Mouse (Mus musculus) limb, embryonic 12.5 days (tissue): ENCODE results near the gene H3f3b. TPM values are rescaled to one million over a fixed set of nuclear protein-coding genes. Genes with fewer than 3 reads are reported as not detected.

ENCODE experiments used
- ATAC-seq: fragments of 200-750 bp; cut with Nextera tagmentation; 2 replicates; pipeline ENCODE4 v1.8.0; 2017; ENCODE audit warnings: low read depth, moderate TSS enrichment; ENCODE audit not compliant: insufficient number of reproducible peaks, insufficient read depth, low FRiP score, low TSS enrichment
- H3K27ac ChIP-seq: fragments of 300-500 bp; sonication (generic); 2 replicates; pipeline ENCODE4 v1.5.1; 2016; ENCODE audit warnings: mild to moderate bottlenecking, moderate library complexity
- H3K27me3 ChIP-seq: fragments of 300-500 bp; sonication (generic); 2 replicates; pipeline ENCODE4 v1.6.1; 2016; ENCODE audit warnings: mild to moderate bottlenecking, moderate library complexity
- H3K36me3 ChIP-seq: fragments of 300-500 bp; sonication (generic); 2 replicates; pipeline ENCODE4 v1.6.1; 2016; ENCODE audit warnings: mild to moderate bottlenecking, moderate library complexity
- H3K4me1 ChIP-seq: fragments of 300-500 bp; sonication (generic); replicated peaks from 2 replicates; pipeline ENCODE4 v1.6.1; 2016
- H3K4me2 ChIP-seq: fragments of 300-500 bp; sonication (generic); 2 replicates; pipeline ENCODE4 v1.6.1; 2016; ENCODE audit warnings: mild to moderate bottlenecking, moderate library complexity
- H3K4me3 ChIP-seq: fragments of 300-500 bp; sonication (generic); replicated peaks from 2 replicates; pipeline ENCODE4 v1.5.1; 2016; ENCODE audit warnings: mild to moderate bottlenecking
- H3K9ac ChIP-seq: fragments of 300-500 bp; sonication (generic); replicated peaks from 2 replicates; pipeline ENCODE4 v1.6.1; 2016; ENCODE audit warnings: mild to moderate bottlenecking, moderate library complexity
- H3K9me3 ChIP-seq: fragments of 300-500 bp; sonication (generic); 2 replicates; pipeline ENCODE4 v1.6.1; 2016; ENCODE audit warnings: mild to moderate bottlenecking, moderate library complexity
- WGBS: fragments of 180-500 bp; shearing (Covaris S2); methylation state at CpG from one replicate; pipeline ENCODE4 v1.1.7; 2016; 5-methylcytosine and 5-hydroxymethylcytosine counted together
- polyA plus RNA-seq: library from polyadenylated mRNA; unstranded; fragments of >200 nt; fragmentation: Nextera tagmentation; extraction: Ambion mirVana; gene quantifications from 2 replicates; pipeline ENCODE4 v1.2.1, GENCODE M21; 2016

The H3f3b gene
- polyA plus RNA-seq, 1 experiment from 2014 or later: 2,474 TPM

DNA sequence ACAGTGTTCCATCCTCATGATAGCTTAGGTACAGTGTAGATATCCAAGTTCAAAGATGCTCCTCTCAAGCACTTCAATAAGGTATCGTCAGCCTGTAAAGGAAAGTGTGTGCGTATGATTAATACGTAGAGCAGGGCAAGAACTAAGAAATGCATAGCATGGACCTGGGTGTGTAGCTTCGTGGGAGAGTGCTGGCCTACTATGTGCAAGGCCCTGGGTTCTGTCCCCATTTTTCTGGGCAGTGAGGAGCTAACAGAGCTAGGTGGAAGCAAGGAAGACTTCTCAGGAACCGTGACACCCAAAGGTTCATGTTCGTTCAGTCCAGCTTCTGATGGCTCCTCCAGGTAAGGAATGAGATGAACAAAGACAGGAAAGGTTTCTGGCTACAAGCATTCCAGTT, 17.4 kb upstream of the H3f3b start:
- no peaks in the 10 kb centered on the region for H3K4me1 ChIP-seq
- no peak for ATAC-seq
- no peak overlapping the region for H3K9ac ChIP-seq
- no peak overlapping the region for H3K27ac ChIP-seq
- peaks cover 81% of the 10 kb centered on the region for H3K36me3 ChIP-seq
- peaks cover 10% of the 10 kb centered on the region; the same call in 1 of the 2 replicates for H3K9me3 ChIP-seq
- no peaks in the 10 kb centered on the region for H3K27me3 ChIP-seq
- no peak overlapping the region for H3K4me3 ChIP-seq
- H3K4me2 ChIP-seq: no peak overlapping the region
- 91% methylated on average over 6 of the region's 6 CpGs for WGBS

GRCm38 (mm10) chr11:116043286-116043685, 15.5 kb upstream of the H3f3b start:
- ATAC-seq: no peak
- no peak overlapping the region for H3K27ac ChIP-seq
- H3K36me3 ChIP-seq: peaks cover 79% of the 10 kb centered on the region
- WGBS: 100% methylated on average over 1 of the region's 1 CpGs
- no peaks in the 10 kb centered on the region for H3K4me1 ChIP-seq
- H3K4me3 ChIP-seq: no peak overlapping the region
- no peak overlapping the region for H3K9ac ChIP-seq
- no peaks in the 10 kb centered on the region for H3K9me3 ChIP-seq
- H3K27me3 ChIP-seq: no peaks in the 10 kb centered on the region
- no peak overlapping the region for H3K4me2 ChIP-seq

- ATAC-seq: no peak
- 60% methylated on average over 5 of the region's 5 CpGs for WGBS
- Histone ChIP-seq H3K27me3 (no peaks in the 10 kb centered on the region), H3K4me2 (no peak overlapping the region), H3K9ac (no peak overlapping the region), H3K36me3 (peaks cover 75% of the 10 kb centered on the region), H3K27ac (no peak overlapping the region), H3K4me3 (no peak overlapping the region), H3K9me3 (no peaks in the 10 kb centered on the region), H3K4me1 (no peaks in the 10 kb centered on the region)
Measured at GRCm38 (mm10) chr11:116042372-116043138, 14.8 kb upstream of the H3f3b start.

DNA sequence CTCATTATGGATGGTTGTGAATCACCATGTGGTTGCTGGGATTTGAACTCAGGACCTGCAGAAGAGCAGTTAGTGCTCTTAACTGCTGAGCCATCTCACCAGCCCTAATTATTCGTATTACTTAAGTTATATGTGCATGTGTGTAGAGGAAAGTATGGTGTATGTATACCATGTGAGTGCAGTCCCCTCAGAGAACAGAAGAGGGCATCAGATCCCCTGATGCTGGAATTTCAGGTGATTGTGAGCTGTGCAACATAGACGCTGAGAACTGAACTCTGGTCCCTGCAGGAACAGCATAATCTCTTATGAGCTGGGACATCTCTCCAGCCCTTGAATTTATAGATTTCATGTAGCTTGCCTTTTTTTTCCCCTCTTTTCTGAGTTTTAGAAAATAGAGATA, 14.1 kb upstream of the H3f3b start:
- ATAC-seq: no peak
- Histone ChIP-seq H3K4me1 (no peaks in the 10 kb centered on the region), H3K27ac (no peak overlapping the region), H3K9ac (no peak overlapping the region), H3K27me3 (no peaks in the 10 kb centered on the region), H3K4me2 (no peak overlapping the region), H3K9me3 (no peaks in the 10 kb centered on the region), H3K4me3 (no peak overlapping the region), H3K36me3 (peaks cover 68% of the 10 kb centered on the region)
- WGBS: 94% methylated on average over 2 of the region's 2 CpGs

DNA sequence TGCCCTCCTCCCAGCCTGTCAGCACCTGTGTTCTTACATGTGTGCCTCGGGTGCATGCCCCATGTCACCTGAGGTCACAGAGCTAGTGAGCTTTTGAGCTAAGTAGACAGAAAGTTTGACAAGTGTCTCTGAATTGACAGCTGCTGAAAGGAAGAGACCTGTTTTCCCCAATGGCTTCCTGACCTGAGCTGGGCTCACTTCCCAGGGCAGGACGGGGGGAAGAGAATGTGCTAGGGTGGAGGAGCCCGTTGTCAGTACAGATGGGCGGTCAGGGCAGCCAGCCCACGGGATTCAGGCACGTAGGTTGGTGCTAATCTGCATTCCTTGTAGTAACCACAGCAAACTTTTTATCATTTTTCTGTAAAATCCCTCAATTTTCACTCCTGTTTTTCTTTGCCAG, 12.8 kb upstream of the H3f3b start:
- no peak overlapping the region for H3K9ac ChIP-seq
- H3K4me1 ChIP-seq: no peaks in the 10 kb centered on the region
- no peak overlapping the region for H3K27ac ChIP-seq
- H3K36me3 ChIP-seq: peaks cover 56% of the 10 kb centered on the region
- H3K27me3 ChIP-seq: no peaks in the 10 kb centered on the region
- WGBS: 92% methylated on average over 6 of the region's 6 CpGs
- H3K4me2 ChIP-seq: no peak overlapping the region
- H3K4me3 ChIP-seq: no peak overlapping the region
- H3K9me3 ChIP-seq: no peaks in the 10 kb centered on the region
- ATAC-seq: no peak

DNA sequence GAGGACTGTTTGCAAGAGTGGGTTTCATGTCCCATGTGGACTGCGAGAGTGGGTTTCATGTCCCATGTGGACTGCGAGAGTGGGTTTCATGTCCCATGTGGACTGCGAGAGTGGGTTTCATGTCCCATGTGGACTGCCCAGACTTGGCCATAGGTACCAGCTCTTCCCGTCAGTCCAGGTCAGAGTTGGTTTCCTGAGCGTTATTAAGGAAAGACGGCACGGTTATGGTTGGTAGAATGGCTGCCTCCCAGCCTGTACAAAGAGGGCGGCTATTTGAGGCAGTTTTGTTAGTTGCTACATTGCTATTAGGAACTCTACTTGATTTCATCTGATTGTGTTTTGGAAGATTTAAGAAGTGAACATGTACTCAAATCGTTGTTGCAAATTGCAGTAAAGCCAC, 10.1 kb upstream of the H3f3b start:
- 95% methylated on average over 9 of the region's 9 CpGs for WGBS
- Histone ChIP-seq H3K27ac (no peak overlapping the region), H3K27me3 (no peaks in the 10 kb centered on the region), H3K9me3 (no peaks in the 10 kb centered on the region), H3K9ac (no peak overlapping the region), H3K36me3 (peaks cover 57% of the 10 kb centered on the region), H3K4me2 (no peak overlapping the region), H3K4me3 (no peak overlapping the region), H3K4me1 (peaks cover 3% of the 10 kb centered on the region; the same call in 1 of the 2 replicates)
- no peak for ATAC-seq

DNA sequence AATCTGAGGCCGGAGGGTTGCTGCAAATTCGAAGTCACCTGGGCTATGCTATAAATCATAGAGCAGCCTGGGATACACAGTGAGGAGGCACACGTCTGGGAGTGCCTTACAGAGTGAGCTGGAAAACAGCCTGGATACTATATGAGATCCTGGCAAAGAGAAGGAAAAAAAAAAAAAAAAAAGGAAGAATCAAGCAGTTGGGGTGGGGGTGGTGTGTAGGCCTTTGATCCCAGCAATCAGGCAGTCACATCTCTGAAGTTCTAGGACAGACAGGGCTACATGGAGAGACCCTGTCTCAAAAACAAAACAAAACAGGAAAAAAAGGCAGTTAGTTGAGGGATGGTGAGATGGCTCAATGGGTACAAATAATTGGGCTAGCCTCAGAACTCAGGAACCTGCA, 8.9 kb upstream of the H3f3b start:
- H3K4me2 ChIP-seq: no peak overlapping the region
- peaks cover 51% of the 10 kb centered on the region for H3K36me3 ChIP-seq
- no peak for ATAC-seq
- whole genome bisulfite sequencing: 67% methylated on average over 3 of the region's 3 CpGs
- no peaks in the 10 kb centered on the region for H3K9me3 ChIP-seq
- no peak overlapping the region for H3K27ac ChIP-seq
- peaks cover 9% of the 10 kb centered on the region for H3K4me1 ChIP-seq
- no peak overlapping the region for H3K9ac ChIP-seq
- H3K27me3 ChIP-seq: no peaks in the 10 kb centered on the region
- H3K4me3 ChIP-seq: no peak overlapping the region

DNA sequence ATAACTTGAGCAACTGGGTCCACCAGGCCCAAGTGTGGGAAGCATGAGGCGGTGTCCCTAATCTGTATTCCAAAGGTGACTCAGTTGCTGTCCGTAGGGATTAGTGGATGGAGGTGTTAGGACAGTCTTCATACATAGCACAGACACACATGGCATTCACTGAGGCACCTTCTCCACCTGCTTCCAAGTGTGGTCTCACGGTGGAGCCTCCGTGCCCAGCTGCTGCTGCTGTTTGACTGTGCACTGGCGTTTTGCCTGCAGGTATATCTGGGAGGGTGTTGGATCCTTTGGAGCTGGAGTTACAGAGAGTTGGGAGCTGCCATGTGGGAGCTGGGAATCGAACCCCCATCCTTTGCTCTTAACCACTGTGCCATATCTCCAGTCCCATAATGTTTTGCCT, 6.8 kb upstream of the H3f3b start:
- Histone ChIP-seq H3K9ac (no peak overlapping the region), H3K4me2 (no peak overlapping the region), H3K9me3 (no peaks in the 10 kb centered on the region), H3K27ac (no peak overlapping the region), H3K27me3 (no peaks in the 10 kb centered on the region), H3K4me1 (peaks cover 17% of the 10 kb centered on the region), H3K36me3 (peaks cover 38% of the 10 kb centered on the region), H3K4me3 (no peak overlapping the region)
- ATAC-seq: no peak
- 96% methylated on average over 6 of the region's 6 CpGs for WGBS

DNA sequence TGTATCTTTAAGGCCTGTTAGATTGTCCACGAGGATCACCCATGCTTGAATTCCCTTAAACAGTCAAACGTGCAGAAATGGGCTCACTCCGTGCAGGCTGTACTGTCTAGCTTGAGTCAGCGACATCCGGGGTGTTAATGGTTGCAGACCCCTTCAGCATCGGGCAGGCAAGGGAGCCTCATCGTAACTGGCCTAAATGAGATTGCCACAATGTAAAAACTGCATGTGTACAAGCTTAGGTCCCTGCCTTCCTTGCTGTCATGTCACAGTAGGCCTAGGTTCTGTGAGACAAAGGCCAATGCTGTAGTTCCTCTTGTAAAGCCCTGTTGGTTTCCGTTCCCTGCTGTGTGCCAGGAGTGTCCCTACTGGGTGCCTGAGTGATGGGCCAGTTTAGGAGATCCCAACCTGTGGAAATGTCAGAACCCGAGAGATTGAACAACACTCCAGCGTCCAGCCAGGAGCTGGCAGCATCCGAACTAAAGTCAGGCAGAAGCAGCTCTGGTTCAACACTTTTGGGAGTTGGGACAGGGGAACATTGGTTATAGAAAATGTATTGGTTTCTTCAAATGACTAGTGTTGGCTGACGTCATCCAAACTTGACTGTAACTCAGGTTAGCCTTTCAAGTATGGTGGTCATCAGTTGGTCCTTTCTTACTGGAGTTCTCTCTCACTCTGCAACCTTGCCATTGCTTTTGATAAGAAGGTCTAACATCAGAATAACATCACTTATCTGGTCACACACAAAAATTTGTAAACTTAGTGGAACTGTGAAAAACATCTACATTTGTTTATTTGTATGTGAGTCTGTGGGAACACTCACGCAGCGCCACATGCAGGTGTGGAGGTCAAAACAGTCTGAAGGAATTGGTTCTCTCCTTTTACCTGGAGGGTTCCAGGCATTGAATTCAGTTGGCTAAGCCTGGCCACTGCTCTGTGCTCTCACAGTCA, 3.4 kb upstream of the H3f3b start:
- Histone ChIP-seq H3K9ac (peak overlapping the region; percentile 93), H3K9me3 (no peaks in the 10 kb centered on the region), H3K36me3 (0 out of 2 replicates have a peak, but pooled peaks cover 21% of the 10 kb centered on the region), H3K27ac (peak overlapping the region; percentile 100), H3K27me3 (no peaks in the 10 kb centered on the region), H3K4me3 (peak overlapping the region; percentile 72), H3K4me2 (peak overlapping the region; percentile 91), H3K4me1 (peaks cover 17% of the 10 kb centered on the region)
- ATAC-seq: peak; percentile 17; the same call in 1 of the 2 replicates
- 27% methylated on average over 14 of the region's 14 CpGs for WGBS

DNA sequence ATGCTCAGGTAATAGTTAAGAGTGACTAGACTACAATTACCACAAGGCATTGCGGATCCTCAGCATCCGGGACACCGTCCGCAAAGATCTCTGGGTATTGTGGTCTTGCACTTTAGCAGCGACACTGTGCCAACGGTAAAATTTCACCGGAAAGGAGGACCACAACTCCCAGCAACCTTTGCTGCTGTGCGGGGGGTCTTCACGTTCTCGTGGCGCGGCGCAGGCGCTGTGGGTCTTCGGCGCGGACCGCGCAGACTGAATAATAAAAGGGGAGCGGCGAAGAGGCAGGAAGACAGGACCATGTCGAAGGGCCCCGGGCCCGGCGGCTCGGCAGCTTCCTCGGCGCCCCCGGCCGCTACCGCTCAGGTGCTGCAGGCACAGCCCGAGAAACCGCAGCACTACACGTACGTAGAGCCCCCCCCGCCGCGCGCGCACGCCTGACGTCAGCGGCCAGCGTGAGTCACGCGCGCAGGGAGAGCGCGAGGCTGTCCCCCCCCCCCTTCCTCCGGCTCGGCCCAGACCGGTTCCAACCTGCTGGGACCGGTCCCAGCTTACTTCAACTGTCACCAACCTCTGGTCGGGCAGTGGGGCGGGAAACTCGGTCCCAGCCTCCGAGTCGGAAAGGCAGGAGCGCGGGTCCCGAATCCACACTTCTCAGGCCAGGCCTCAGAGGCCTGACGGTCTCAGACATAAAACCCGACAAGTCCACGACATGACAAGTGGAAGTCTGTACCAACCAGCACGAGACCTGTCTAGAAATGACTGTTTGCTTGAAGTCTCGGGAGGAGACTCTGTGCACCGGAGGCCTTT, 2.5 kb upstream of the H3f3b start, which contains the start of gene Unk:
TSS of gene Unk (plus strand) at position 235 of the 810 bp plus-strand sequence.
- under 1% methylated on average over 67 of the region's 67 CpGs for WGBS
- peak within 1 kb of the TSS; percentile 91 for H3K4me2 ChIP-seq
- H3K27me3 ChIP-seq: no peaks in the 10 kb centered on the region
- peak; percentile 96 for ATAC-seq
- H3K27ac ChIP-seq: peak within 1 kb of the TSS; percentile 100
- peak within 1 kb of the TSS; percentile 72 for H3K4me3 ChIP-seq
- H3K9me3 ChIP-seq: no peaks in the 10 kb centered on the region
- peak within 1 kb of the TSS; percentile 93 for H3K9ac ChIP-seq
- H3K36me3 ChIP-seq: 0 out of 2 replicates have a peak, but pooled peaks cover 21% of the 10 kb centered on the region
- H3K4me1 ChIP-seq: peaks cover 17% of the 10 kb centered on the region
